Mouse (Mus musculus) midbrain, embryonic 11.5 days (tissue): Measurements from ENCODE around the gene Hsdl1. TPM values are rescaled to one million over a fixed set of nuclear protein-coding genes. Genes with fewer than 3 reads are reported as not detected.

Source experiments
- ATAC-seq: fragments of 200-750 bp; cut with Nextera tagmentation; 2 replicates; pipeline ENCODE4 v1.8.0; 2017; ENCODE audit warnings: moderate TSS enrichment, moderate library complexity; ENCODE audit not compliant: low FRiP score
- DNase-seq: peaks from one replicate; pipeline ENCODE4 v3.0.0; 2015; ENCODE audit warnings: low spot score; ENCODE audit errors: missing footprints
- H3K27ac ChIP-seq: fragments of 300-500 bp; sonication (generic); 2 replicates; pipeline ENCODE4 v1.5.1; 2014; ENCODE audit warnings: low read depth, low read length
- H3K27me3 ChIP-seq: fragments of 300-500 bp; sonication (generic); 2 replicates; pipeline ENCODE4 v1.6.1; 2014; ENCODE audit warnings: mild to moderate bottlenecking, low read length, moderate library complexity, mixed read lengths; ENCODE audit not compliant: control insufficient read depth, insufficient read depth
- H3K36me3 ChIP-seq: fragments of 300-500 bp; sonication (generic); 2 replicates; pipeline ENCODE4 v1.6.1; 2014; ENCODE audit warnings: mild to moderate bottlenecking, low read length, moderate library complexity, mixed read lengths; ENCODE audit not compliant: control insufficient read depth, insufficient read depth
- H3K4me1 ChIP-seq: fragments of 300-500 bp; sonication (generic); 2 replicates; pipeline ENCODE4 v1.6.1; 2014; ENCODE audit warnings: low read length; ENCODE audit not compliant: control insufficient read depth, insufficient read depth
- H3K4me2 ChIP-seq: fragments of 300-500 bp; sonication (generic); 2 replicates; pipeline ENCODE4 v1.6.1; 2014; ENCODE audit warnings: mild to moderate bottlenecking, moderate library complexity
- H3K4me3 ChIP-seq: fragments of 300-500 bp; sonication (generic); 2 replicates; pipeline ENCODE4 v1.5.1; 2014; ENCODE audit warnings: low read depth, low read length
- H3K9ac ChIP-seq: fragments of 300-500 bp; sonication (generic); 2 replicates; pipeline ENCODE4 v1.6.1; 2014; ENCODE audit warnings: low read length
- H3K9me3 ChIP-seq: fragments of 300-500 bp; sonication (generic); 2 replicates; pipeline ENCODE4 v1.6.1; 2016; ENCODE audit warnings: low read length; ENCODE audit not compliant: control insufficient read depth
- WGBS: fragments of 180-500 bp; shearing (Covaris S2); extraction: QIAGEN DNeasy Blood & Tissue Kit; methylation state at CpG from one replicate; pipeline ENCODE4 v1.1.7; 2014; 5-methylcytosine and 5-hydroxymethylcytosine counted together
- polyA plus RNA-seq: library from polyadenylated mRNA; unstranded; fragments of >200 nt; fragmentation: Nextera tagmentation; extraction: Ambion mirVana; gene quantifications from 2 replicates; pipeline ENCODE4 v1.2.1, GENCODE M21; 2014

Gene Hsdl1
- polyA plus RNA-seq, 1 experiment from 2014 or later: 76.2 TPM

GRCm38 (mm10) chr8:119616811-119617210 lies 41.8 kb upstream of the Hsdl1 start:
- no peak overlapping the region for H3K4me2 ChIP-seq
- H3K27me3 ChIP-seq: no peaks in the 10 kb centered on the region
- H3K9me3 ChIP-seq: no peaks in the 10 kb centered on the region
- H3K4me1 ChIP-seq: no peaks in the 10 kb centered on the region
- WGBS: 97% methylated on average over 4 of the region's 4 CpGs
- ATAC-seq (no peak), DNase-seq (no peak)
- no peak overlapping the region for H3K9ac ChIP-seq
- no peak overlapping the region for H3K27ac ChIP-seq
- no peaks in the 10 kb centered on the region for H3K36me3 ChIP-seq
- no peak overlapping the region for H3K4me3 ChIP-seq

GRCm38 (mm10) chr8:119616358-119616757 lies 41.4 kb upstream of the Hsdl1 start:
- Histone ChIP-seq H3K9ac (no peak overlapping the region), H3K9me3 (no peaks in the 10 kb centered on the region), H3K4me1 (no peaks in the 10 kb centered on the region), H3K4me3 (no peak overlapping the region), H3K27me3 (no peaks in the 10 kb centered on the region), H3K27ac (no peak overlapping the region), H3K4me2 (no peak overlapping the region), H3K36me3 (no peaks in the 10 kb centered on the region)
- DNase-seq (no peak), ATAC-seq (no peak)
- 81% methylated on average over 7 of the region's 7 CpGs for WGBS

- no peak for DNase-seq
- H3K9ac ChIP-seq: no peak overlapping the region; the same call in 1 of the 2 replicates
- ATAC-seq: 0 out of 2 replicates have a peak, but pooled peaks have one; percentile 24
- H3K36me3 ChIP-seq: no peaks in the 10 kb centered on the region
- no peaks in the 10 kb centered on the region for H3K27me3 ChIP-seq
- no peaks in the 10 kb centered on the region for H3K9me3 ChIP-seq
- no peak overlapping the region for H3K27ac ChIP-seq
- WGBS: 70% methylated on average over 14 of the region's 14 CpGs
- no peak overlapping the region for H3K4me2 ChIP-seq
- no peak overlapping the region for H3K4me3 ChIP-seq
- H3K4me1 ChIP-seq: no peaks in the 10 kb centered on the region
Measured at GRCm38 (mm10) chr8:119615096-119615495, 40.1 kb upstream of the Hsdl1 start.

- Histone ChIP-seq H3K27ac (no peak within 1 kb of the TSS), H3K9ac (no peak within 1 kb of the TSS), H3K36me3 (no peaks in the 10 kb centered on the region), H3K27me3 (no peaks in the 10 kb centered on the region), H3K4me2 (no peak within 1 kb of the TSS), H3K4me3 (no peak within 1 kb of the TSS), H3K4me1 (no peaks in the 10 kb centered on the region), H3K9me3 (no peaks in the 10 kb centered on the region)
- WGBS: 83% methylated on average over 26 of the region's 26 CpGs
- 0 out of 2 replicates have a peak, but pooled peaks have one; percentile 40 for ATAC-seq
- DNase-seq: no peak
Measured at GRCm38 (mm10) chr8:119612471-119612870, 37.5 kb upstream of the Hsdl1 start, which contains the start of gene Adad2. Gene Adad2 (plus strand): TSS chr8:119612747.

- ATAC-seq: no peak
- H3K9me3 ChIP-seq: no peaks in the 10 kb centered on the region
- H3K4me2 ChIP-seq: no peak overlapping the region
- no peak overlapping the region for H3K27ac ChIP-seq
- 88% methylated on average over 2 of the region's 2 CpGs for WGBS
- H3K36me3 ChIP-seq: 0 out of 2 replicates have a peak, but pooled peaks cover 4% of the 10 kb centered on the region
- no peak overlapping the region for H3K9ac ChIP-seq
- no peak overlapping the region for H3K4me3 ChIP-seq
- peaks cover 7% of the 10 kb centered on the region for H3K4me1 ChIP-seq
- H3K27me3 ChIP-seq: no peaks in the 10 kb centered on the region
- DNase-seq: no peak
Measured at GRCm38 (mm10) chr8:119606224-119606623, 31.2 kb upstream of the Hsdl1 start.

GRCm38 (mm10) chr8:119604996-119605395 lies 30.0 kb upstream of the Hsdl1 start, which contains the start of gene Taf1c:
Gene Taf1c (minus strand): TSS chr8:119605222.
- Histone ChIP-seq H3K4me2 (peak within 1 kb of the TSS; percentile 86), H3K27me3 (no peaks in the 10 kb centered on the region), H3K4me3 (peak within 1 kb of the TSS; percentile 71), H3K9ac (peak within 1 kb of the TSS; percentile 81), H3K27ac (no peak within 1 kb of the TSS), H3K36me3 (peaks cover 14% of the 10 kb centered on the region; the same call in 1 of the 2 replicates), H3K9me3 (no peaks in the 10 kb centered on the region), H3K4me1 (peaks cover 7% of the 10 kb centered on the region)
- DNase-seq (peak; percentile 99), ATAC-seq (peak; percentile 89)
- under 1% methylated on average over 23 of the region's 23 CpGs for whole genome bisulfite sequencing

GRCm38 (mm10) chr8:119604398-119604803 lies 29.4 kb upstream of the Hsdl1 start:
- H3K27me3 ChIP-seq: no peaks in the 10 kb centered on the region
- no peaks in the 10 kb centered on the region for H3K9me3 ChIP-seq
- no peak overlapping the region for H3K27ac ChIP-seq
- peak overlapping the region; percentile 86 for H3K4me2 ChIP-seq
- 52% methylated on average over 12 of the region's 12 CpGs for WGBS
- no peak for DNase-seq
- peak overlapping the region; percentile 81 for H3K9ac ChIP-seq
- H3K36me3 ChIP-seq: peaks cover 17% of the 10 kb centered on the region; the same call in 1 of the 2 replicates
- no peak for ATAC-seq
- H3K4me3 ChIP-seq: peak overlapping the region; percentile 71
- H3K4me1 ChIP-seq: peaks cover 7% of the 10 kb centered on the region

- Histone ChIP-seq H3K4me2 (peak overlapping the region; percentile 86; the same call in 1 of the 2 replicates), H3K9me3 (no peaks in the 10 kb centered on the region), H3K27ac (no peak overlapping the region), H3K4me1 (peaks cover 7% of the 10 kb centered on the region), H3K36me3 (peaks cover 23% of the 10 kb centered on the region), H3K4me3 (0 out of 2 replicates have a peak overlapping the region, but pooled peaks have one; percentile 71), H3K27me3 (no peaks in the 10 kb centered on the region), H3K9ac (0 out of 2 replicates have a peak overlapping the region, but pooled peaks have one; percentile 81)
- ATAC-seq (no peak), DNase-seq (no peak)
- WGBS: 91% methylated on average over 4 of the region's 4 CpGs
Measured at GRCm38 (mm10) chr8:119603771-119604170, 28.8 kb upstream of the Hsdl1 start.

GRCm38 (mm10) chr8:119591456-119591855 lies 16.5 kb upstream of the Hsdl1 start:
- Histone ChIP-seq H3K9ac (no peak overlapping the region), H3K27me3 (no peaks in the 10 kb centered on the region), H3K4me1 (peaks cover 5% of the 10 kb centered on the region), H3K4me3 (no peak overlapping the region), H3K9me3 (no peaks in the 10 kb centered on the region), H3K36me3 (no peaks in the 10 kb centered on the region), H3K4me2 (no peak overlapping the region), H3K27ac (no peak overlapping the region)
- 89% methylated on average over 7 of the region's 7 CpGs for WGBS
- DNase-seq: peak; percentile 12
- ATAC-seq: no peak
